Mouse (Mus musculus): Measurements from ENCODE around the gene Dsn1. TPM values are rescaled to one million over a fixed set of nuclear protein-coding genes. Genes with fewer than 3 reads are reported as not detected.

Dsn1 gene
- polyA plus RNA-seq, 1 experiment from 2014 or later, result 53.7 TPM

- ATAC-seq (ENCODE audit: low FRiP score), result no peak
Observed at GRCm38 (mm10) chr2:156981291-156981690, 25.7 kb downstream of the Dsn1 start.

GRCm38 (mm10) chr2:156980059-156980458 lies 26.9 kb downstream of the Dsn1 start:
- ATAC-seq (ENCODE audit: low FRiP score), result no peak
- Histone ChIP-seq H3K4me3 (replicated peaks) (no peak overlapping the region), H3K27ac (no peak overlapping the region), H3K27me3 (no peaks in the 10 kb centered on the region), H3K9ac (no peak overlapping the region), H3K4me2 (no peak overlapping the region), H3K4me1 (peaks cover 4% of the 10 kb centered on the region; the same call in 1 of the 2 replicates), H3K9me3 (no peaks in the 10 kb centered on the region), H3K36me3 (replicated peaks) (no peaks in the 10 kb centered on the region)
- 96% methylated on average over 2 of the region's 2 CpGs for WGBS

More at GRCm38 (mm10) chr2:156981291-156981690, 25.7 kb downstream of the Dsn1 start:
- H3K27me3 ChIP-seq, result no peaks in the 10 kb centered on the region
- no peak overlapping the region for H3K27ac ChIP-seq
- no peaks in the 10 kb centered on the region for H3K9me3 ChIP-seq
- H3K9ac ChIP-seq, result no peak overlapping the region
- WGBS, result 86% methylated on average over 4 of the region's 4 CpGs
- no peaks in the 10 kb centered on the region for H3K36me3 ChIP-seq (replicated peaks)
- H3K4me2 ChIP-seq, result no peak overlapping the region
- H3K4me1 ChIP-seq, result peaks cover 4% of the 10 kb centered on the region; the same call in 1 of the 2 replicates
- no peak overlapping the region for H3K4me3 ChIP-seq (replicated peaks)

- H3K4me3 ChIP-seq (replicated peaks), result no peak overlapping the region
- no peak overlapping the region for H3K4me2 ChIP-seq
- H3K27ac ChIP-seq, result no peak overlapping the region
- no peak for ATAC-seq (ENCODE audit: low FRiP score)
- H3K4me1 ChIP-seq, result peaks cover 4% of the 10 kb centered on the region; the same call in 1 of the 2 replicates
- no peaks in the 10 kb centered on the region for H3K36me3 ChIP-seq (replicated peaks)
- H3K9ac ChIP-seq, result no peak overlapping the region
- no peaks in the 10 kb centered on the region for H3K9me3 ChIP-seq
- H3K27me3 ChIP-seq, result no peaks in the 10 kb centered on the region
Observed at GRCm38 (mm10) chr2:156976711-156977110, 30.2 kb downstream of the Dsn1 start.

GRCm38 (mm10) chr2:156974967-156975366 lies 32.0 kb downstream of the Dsn1 start:
- no peak overlapping the region for H3K4me2 ChIP-seq
- WGBS, result 81% methylated on average over 2 of the region's 2 CpGs
- no peak for ATAC-seq (ENCODE audit: low FRiP score)

GRCm38 (mm10) chr2:156973316-156974100 lies 33.4 kb downstream of the Dsn1 start:
- Histone ChIP-seq H3K4me3 (replicated peaks) (no peak overlapping the region), H3K9me3 (no peaks in the 10 kb centered on the region), H3K9ac (no peak overlapping the region), H3K36me3 (replicated peaks) (no peaks in the 10 kb centered on the region), H3K27me3 (no peaks in the 10 kb centered on the region), H3K4me1 (peaks cover 4% of the 10 kb centered on the region; the same call in 1 of the 2 replicates), H3K4me2 (no peak overlapping the region), H3K27ac (no peak overlapping the region)
- 84% methylated on average over 5 of the region's 5 CpGs for WGBS
- ATAC-seq (ENCODE audit: low FRiP score), result no peak

More at GRCm38 (mm10) chr2:156974967-156975366, 32.0 kb downstream of the Dsn1 start:
- Histone ChIP-seq H3K9me3 (no peaks in the 10 kb centered on the region), H3K27ac (no peak overlapping the region), H3K4me1 (peaks cover 4% of the 10 kb centered on the region; the same call in 1 of the 2 replicates), H3K9ac (no peak overlapping the region), H3K27me3 (no peaks in the 10 kb centered on the region), H3K4me3 (replicated peaks) (no peak overlapping the region), H3K36me3 (replicated peaks) (no peaks in the 10 kb centered on the region)

GRCm38 (mm10) chr2:156970253-156970652 lies 36.7 kb downstream of the Dsn1 start:
- ATAC-seq (ENCODE audit: low FRiP score), result no peak
- Histone ChIP-seq H3K4me1 (no peaks in the 10 kb centered on the region), H3K27me3 (no peaks in the 10 kb centered on the region), H3K4me2 (no peak overlapping the region), H3K9ac (no peak overlapping the region), H3K27ac (no peak overlapping the region), H3K4me3 (replicated peaks) (no peak overlapping the region), H3K9me3 (no peaks in the 10 kb centered on the region), H3K36me3 (replicated peaks) (no peaks in the 10 kb centered on the region)
- 85% methylated on average over 7 of the region's 7 CpGs for WGBS

- Histone ChIP-seq H3K4me1 (no peaks in the 10 kb centered on the region), H3K36me3 (replicated peaks) (no peaks in the 10 kb centered on the region), H3K4me3 (replicated peaks) (no peak overlapping the region), H3K9me3 (no peaks in the 10 kb centered on the region), H3K9ac (no peak overlapping the region), H3K27ac (no peak overlapping the region), H3K4me2 (no peak overlapping the region), H3K27me3 (no peaks in the 10 kb centered on the region)
- no peak for ATAC-seq (ENCODE audit: low FRiP score)
- 81% methylated on average over 4 of the region's 4 CpGs for WGBS
Observed at GRCm38 (mm10) chr2:156968501-156968900, 38.5 kb downstream of the Dsn1 start.

- Histone ChIP-seq H3K4me1 (no peaks in the 10 kb centered on the region), H3K27me3 (no peaks in the 10 kb centered on the region), H3K36me3 (replicated peaks) (no peaks in the 10 kb centered on the region), H3K9ac (no peak overlapping the region), H3K9me3 (no peaks in the 10 kb centered on the region), H3K27ac (no peak overlapping the region), H3K4me2 (no peak overlapping the region), H3K4me3 (replicated peaks) (no peak overlapping the region)
- no peak for ATAC-seq (ENCODE audit: low FRiP score)
- 87% methylated on average over 6 of the region's 6 CpGs for WGBS
Observed at GRCm38 (mm10) chr2:156967388-156967787, 39.6 kb downstream of the Dsn1 start.

GRCm38 (mm10) chr2:156963891-156964290 lies 43.1 kb downstream of the Dsn1 start:
- Histone ChIP-seq H3K4me1 (no peaks in the 10 kb centered on the region), H3K9me3 (no peaks in the 10 kb centered on the region), H3K9ac (no peak overlapping the region), H3K4me3 (replicated peaks) (no peak overlapping the region), H3K36me3 (replicated peaks) (no peaks in the 10 kb centered on the region), H3K27me3 (no peaks in the 10 kb centered on the region), H3K4me2 (no peak overlapping the region), H3K27ac (no peak overlapping the region)
- WGBS, result 93% methylated on average over 7 of the region's 7 CpGs
- ATAC-seq (ENCODE audit: low FRiP score), result no peak

GRCm38 (mm10) chr2:156958496-156959252 lies 48.3 kb downstream of the Dsn1 start:
- Histone ChIP-seq H3K4me1 (no peaks in the 10 kb centered on the region), H3K9me3 (no peaks in the 10 kb centered on the region), H3K4me3 (replicated peaks) (no peak overlapping the region), H3K9ac (no peak overlapping the region), H3K27ac (no peak overlapping the region), H3K27me3 (no peaks in the 10 kb centered on the region), H3K36me3 (replicated peaks) (0 out of 2 replicates have a peak, but pooled peaks cover 4% of the 10 kb centered on the region), H3K4me2 (no peak overlapping the region)
- WGBS, result 88% methylated on average over 9 of the region's 9 CpGs
- ATAC-seq (ENCODE audit: low FRiP score), result no peak

- 91% methylated on average over 2 of the region's 2 CpGs for WGBS
- no peak overlapping the region for H3K4me3 ChIP-seq (replicated peaks)
- H3K27me3 ChIP-seq, result no peaks in the 10 kb centered on the region
- H3K9me3 ChIP-seq, result no peaks in the 10 kb centered on the region
- H3K4me1 ChIP-seq, result no peaks in the 10 kb centered on the region
- H3K4me2 ChIP-seq, result no peak overlapping the region
- no peak overlapping the region for H3K27ac ChIP-seq
- H3K9ac ChIP-seq, result no peak overlapping the region
- no peak for ATAC-seq (ENCODE audit: low FRiP score)
- H3K36me3 ChIP-seq (replicated peaks), result 0 out of 2 replicates have a peak, but pooled peaks cover 4% of the 10 kb centered on the region
Observed at GRCm38 (mm10) chr2:156957035-156957434, 49.9 kb downstream of the Dsn1 start.

GRCm38 (mm10) chr2:156956306-156956705 lies 50.6 kb downstream of the Dsn1 start:
- no peak overlapping the region for H3K4me3 ChIP-seq (replicated peaks)
- WGBS, result 75% methylated on average over 7 of the region's 7 CpGs
- H3K9me3 ChIP-seq, result no peaks in the 10 kb centered on the region
- no peak overlapping the region for H3K9ac ChIP-seq
- no peaks in the 10 kb centered on the region for H3K4me1 ChIP-seq
- 0 out of 2 replicates have a peak, but pooled peaks cover 4% of the 10 kb centered on the region for H3K36me3 ChIP-seq (replicated peaks)
- no peak overlapping the region for H3K27ac ChIP-seq
- ATAC-seq (ENCODE audit: low FRiP score), result no peak
- H3K4me2 ChIP-seq, result no peak overlapping the region
- H3K27me3 ChIP-seq, result no peaks in the 10 kb centered on the region
